Mouse (Mus musculus): Measurements from ENCODE around the gene Epha2. TPM values are rescaled to one million over a fixed set of nuclear protein-coding genes. Genes with fewer than 3 reads are reported as not detected.

Gene Epha2
- polyA plus RNA-seq, 1 experiment from 2014 or later = 1.4 TPM

DNA sequence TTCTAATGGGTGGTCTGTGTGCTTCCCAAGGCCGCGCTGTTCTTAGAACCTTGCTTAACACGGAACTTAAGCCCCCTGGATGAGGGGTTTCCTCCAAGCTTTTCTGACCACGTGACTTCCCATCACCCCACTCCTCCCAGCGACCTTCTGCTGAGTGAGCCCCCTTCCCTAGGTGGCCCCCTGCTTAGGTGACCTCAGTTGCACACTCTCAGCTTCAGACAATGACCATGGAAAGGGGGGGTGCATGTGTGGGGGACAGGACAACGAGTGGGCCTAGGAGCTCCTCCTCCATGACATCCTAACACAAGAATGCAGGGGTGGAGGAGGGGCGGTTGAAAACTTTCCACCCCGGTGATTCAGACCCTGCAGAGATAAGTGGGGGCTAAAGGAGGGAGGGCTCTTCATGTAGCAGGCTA, 9.2 kb downstream of the Epha2 start:
- no peak overlapping the region for H3K27ac ChIP-seq (replicated peaks)
- no peak overlapping the region for H3K4me2 ChIP-seq
- no peaks in the 10 kb centered on the region for H3K9me3 ChIP-seq
- H3K4me1 ChIP-seq (replicated peaks) = peaks cover 30% of the 10 kb centered on the region
- H3K36me3 ChIP-seq = no peaks in the 10 kb centered on the region
- 16% methylated on average over 8 of the region's 8 CpGs for WGBS
- H3K4me3 ChIP-seq = no peak overlapping the region
- H3K9ac ChIP-seq = no peak overlapping the region
- no peaks in the 10 kb centered on the region for H3K27me3 ChIP-seq
- ATAC-seq (ENCODE audit: low FRiP score, low read depth) = no peak

DNA sequence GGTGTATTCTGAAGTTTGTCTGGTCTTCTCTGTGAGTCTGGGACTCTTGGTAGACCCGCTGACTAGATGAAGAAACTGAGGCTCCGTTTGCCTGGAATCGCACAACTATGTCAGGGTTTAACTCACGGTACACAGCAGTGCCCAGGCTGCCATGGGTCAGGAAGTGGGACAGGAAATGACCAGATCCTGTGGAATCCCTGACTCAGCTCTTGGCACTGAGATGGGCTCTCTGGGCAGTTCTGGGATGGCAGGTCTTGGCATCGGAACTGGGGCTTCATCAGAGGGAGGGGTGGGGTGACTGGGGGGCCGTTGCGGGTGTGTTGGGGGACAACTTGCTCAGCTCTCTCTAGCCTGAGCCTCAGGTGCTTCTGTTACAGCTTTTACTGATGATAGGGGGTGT, 10.0 kb downstream of the Epha2 start:
- H3K4me3 ChIP-seq = no peak overlapping the region
- H3K4me1 ChIP-seq (replicated peaks) = peaks cover 29% of the 10 kb centered on the region
- H3K4me2 ChIP-seq = no peak overlapping the region
- H3K27me3 ChIP-seq = no peaks in the 10 kb centered on the region
- no peak for ATAC-seq (ENCODE audit: low FRiP score, low read depth)
- no peaks in the 10 kb centered on the region for H3K36me3 ChIP-seq
- no peak overlapping the region for H3K27ac ChIP-seq (replicated peaks)
- 77% methylated on average over 7 of the region's 7 CpGs for WGBS
- H3K9ac ChIP-seq = no peak overlapping the region
- H3K9me3 ChIP-seq = no peaks in the 10 kb centered on the region

GRCm38 (mm10) chr4:141311506-141311905, 10.5 kb downstream of the Epha2 start:
- Histone ChIP-seq H3K4me3 (no peak overlapping the region), H3K27ac (replicated peaks) (no peak overlapping the region), H3K9ac (no peak overlapping the region), H3K9me3 (no peaks in the 10 kb centered on the region), H3K4me2 (no peak overlapping the region), H3K27me3 (no peaks in the 10 kb centered on the region), H3K4me1 (replicated peaks) (peaks cover 24% of the 10 kb centered on the region), H3K36me3 (no peaks in the 10 kb centered on the region)
- ATAC-seq (ENCODE audit: low FRiP score, low read depth) = no peak
- 78% methylated on average over 6 of the region's 6 CpGs for WGBS

DNA sequence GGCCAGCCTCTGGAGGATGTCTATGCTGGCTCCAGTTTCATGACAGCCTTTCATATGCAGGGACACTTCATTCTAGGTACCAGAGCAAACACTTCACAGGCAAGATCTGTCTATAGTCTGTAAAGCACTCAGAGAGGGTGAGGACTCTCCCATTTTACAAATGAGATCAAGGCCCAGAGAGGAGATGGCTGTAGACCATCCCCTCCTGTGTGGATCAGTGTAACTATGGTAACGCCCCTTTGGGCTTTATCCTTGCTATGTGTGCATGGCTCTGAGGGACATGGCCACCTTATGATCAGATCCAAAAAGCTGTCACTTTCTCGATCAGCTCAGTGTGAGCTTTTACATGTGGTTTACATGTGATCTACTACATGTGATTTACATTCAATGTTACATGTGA, 10.9 kb downstream of the Epha2 start:
- H3K4me1 ChIP-seq (replicated peaks) = peaks cover 22% of the 10 kb centered on the region
- H3K9me3 ChIP-seq = no peaks in the 10 kb centered on the region
- H3K4me3 ChIP-seq = no peak overlapping the region
- H3K27ac ChIP-seq (replicated peaks) = no peak overlapping the region
- H3K9ac ChIP-seq = no peak overlapping the region
- ATAC-seq (ENCODE audit: low FRiP score, low read depth) = no peak
- no peak overlapping the region for H3K4me2 ChIP-seq
- H3K27me3 ChIP-seq = no peaks in the 10 kb centered on the region
- no peaks in the 10 kb centered on the region for H3K36me3 ChIP-seq
- WGBS = 77% methylated on average over 2 of the region's 2 CpGs

- H3K9me3 ChIP-seq = no peaks in the 10 kb centered on the region
- H3K27ac ChIP-seq (replicated peaks) = no peak overlapping the region
- no peak overlapping the region for H3K9ac ChIP-seq
- H3K4me1 ChIP-seq (replicated peaks) = peaks cover 22% of the 10 kb centered on the region
- no peak overlapping the region for H3K4me2 ChIP-seq
- H3K4me3 ChIP-seq = no peak overlapping the region
- H3K27me3 ChIP-seq = no peaks in the 10 kb centered on the region
- 85% methylated on average over 17 of the region's 17 CpGs for WGBS
- H3K36me3 ChIP-seq = no peaks in the 10 kb centered on the region
- ATAC-seq (ENCODE audit: low FRiP score, low read depth) = no peak
These were observed 11.6 kb downstream of the Epha2 start for GRCm38 (mm10) chr4:141312513-141313131.

DNA sequence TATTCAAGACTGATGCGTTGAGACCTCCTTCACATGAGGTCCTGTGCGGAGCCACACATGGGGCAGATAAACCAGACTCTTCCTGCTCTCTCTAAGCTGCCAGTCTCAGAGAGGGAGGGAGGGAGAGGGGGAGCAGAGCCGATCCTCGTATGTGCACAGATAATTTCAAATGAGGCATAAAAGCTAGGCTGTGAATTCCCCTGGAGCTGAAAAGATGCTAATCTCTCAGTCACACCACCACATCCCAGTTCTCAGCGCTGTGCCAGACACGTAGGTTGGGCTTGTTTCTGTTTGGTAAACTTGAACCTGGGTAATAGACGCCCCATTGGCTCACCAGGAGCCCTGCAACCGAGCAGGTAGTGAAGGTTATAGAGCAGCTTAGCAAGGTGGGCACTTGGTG, 12.4 kb downstream of the Epha2 start:
- ATAC-seq (ENCODE audit: low FRiP score, low read depth) = no peak
- H3K4me2 ChIP-seq = no peak overlapping the region
- no peaks in the 10 kb centered on the region for H3K9me3 ChIP-seq
- H3K27ac ChIP-seq (replicated peaks) = no peak overlapping the region
- H3K4me3 ChIP-seq = no peak overlapping the region
- no peaks in the 10 kb centered on the region for H3K36me3 ChIP-seq
- H3K9ac ChIP-seq = no peak overlapping the region
- no peaks in the 10 kb centered on the region for H3K27me3 ChIP-seq
- peaks cover 22% of the 10 kb centered on the region for H3K4me1 ChIP-seq (replicated peaks)
- 58% methylated on average over 8 of the region's 8 CpGs for WGBS

DNA sequence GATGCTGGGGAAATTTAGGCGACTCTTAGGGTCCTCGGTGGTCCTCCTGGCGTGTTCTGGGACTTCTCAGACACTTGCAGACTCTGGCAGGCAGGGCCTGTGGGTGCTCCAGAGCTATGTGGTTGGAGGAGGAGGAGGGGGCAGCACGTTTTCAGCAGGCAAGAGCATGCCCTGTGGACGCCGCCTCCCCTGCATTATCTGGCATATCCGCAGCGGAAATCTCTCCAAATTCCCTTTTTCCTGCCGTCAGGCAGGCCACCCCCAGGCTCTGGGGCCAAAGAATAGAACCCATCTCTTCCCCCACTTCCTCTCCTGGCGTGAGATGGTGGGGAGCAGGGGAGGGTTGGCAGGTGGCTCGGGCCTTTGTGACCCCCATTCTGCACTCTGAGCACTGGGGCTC, 12.9 kb downstream of the Epha2 start:
- no peak overlapping the region for H3K9ac ChIP-seq
- H3K4me1 ChIP-seq (replicated peaks) = peaks cover 22% of the 10 kb centered on the region
- no peaks in the 10 kb centered on the region for H3K9me3 ChIP-seq
- no peak for ATAC-seq (ENCODE audit: low FRiP score, low read depth)
- H3K27me3 ChIP-seq = no peaks in the 10 kb centered on the region
- no peak overlapping the region for H3K27ac ChIP-seq (replicated peaks)
- WGBS = 65% methylated on average over 11 of the region's 11 CpGs
- H3K4me2 ChIP-seq = no peak overlapping the region
- no peaks in the 10 kb centered on the region for H3K36me3 ChIP-seq
- no peak overlapping the region for H3K4me3 ChIP-seq

GRCm38 (mm10) chr4:141314745-141315144, 13.7 kb downstream of the Epha2 start:
- no peak overlapping the region for H3K4me2 ChIP-seq
- H3K9ac ChIP-seq = no peak overlapping the region
- no peak overlapping the region for H3K4me3 ChIP-seq
- H3K9me3 ChIP-seq = no peaks in the 10 kb centered on the region
- peaks cover 20% of the 10 kb centered on the region for H3K4me1 ChIP-seq (replicated peaks)
- WGBS = 85% methylated on average over 6 of the region's 6 CpGs
- H3K27me3 ChIP-seq = no peaks in the 10 kb centered on the region
- no peaks in the 10 kb centered on the region for H3K36me3 ChIP-seq
- ATAC-seq (ENCODE audit: low FRiP score, low read depth) = no peak
- H3K27ac ChIP-seq (replicated peaks) = no peak overlapping the region

GRCm38 (mm10) chr4:141316023-141316422, 15.0 kb downstream of the Epha2 start:
- no peak overlapping the region for H3K4me2 ChIP-seq
- no peak overlapping the region for H3K4me3 ChIP-seq
- WGBS = 78% methylated on average over 7 of the region's 7 CpGs
- no peak overlapping the region for H3K27ac ChIP-seq (replicated peaks)
- H3K9ac ChIP-seq = no peak overlapping the region
- no peak for ATAC-seq (ENCODE audit: low FRiP score, low read depth)
- peaks cover 9% of the 10 kb centered on the region for H3K4me1 ChIP-seq (replicated peaks)
- H3K27me3 ChIP-seq = no peaks in the 10 kb centered on the region
- no peaks in the 10 kb centered on the region for H3K9me3 ChIP-seq
- no peaks in the 10 kb centered on the region for H3K36me3 ChIP-seq

DNA sequence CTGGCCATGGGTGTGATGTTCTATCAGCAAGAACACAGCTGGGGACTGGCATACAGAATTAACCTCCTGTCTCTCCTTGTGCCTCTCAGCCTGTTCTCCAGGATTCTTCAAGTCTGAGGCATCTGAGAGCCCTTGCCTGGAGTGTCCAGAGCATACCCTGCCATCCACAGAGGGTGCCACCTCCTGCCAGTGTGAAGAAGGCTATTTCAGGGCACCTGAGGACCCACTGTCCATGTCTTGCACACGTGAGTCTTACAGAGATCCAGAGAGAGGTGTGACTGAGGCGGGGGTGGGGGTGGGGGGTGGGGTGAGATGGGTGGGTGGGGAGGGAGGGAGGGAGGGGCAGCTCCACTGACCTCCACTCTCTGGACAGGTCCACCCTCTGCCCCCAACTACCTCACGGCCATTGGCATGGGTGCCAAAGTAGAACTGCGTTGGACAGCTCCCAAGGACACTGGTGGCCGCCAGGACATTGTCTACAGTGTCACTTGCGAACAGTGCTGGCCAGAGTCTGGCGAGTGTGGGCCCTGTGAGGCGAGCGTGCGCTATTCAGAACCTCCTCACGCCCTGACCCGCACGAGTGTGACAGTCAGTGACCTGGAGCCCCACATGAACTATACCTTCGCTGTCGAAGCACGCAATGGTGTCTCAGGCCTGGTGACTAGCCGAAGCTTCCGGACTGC, 15.6 kb downstream of the Epha2 start:
- WGBS = 89% methylated on average over 18 of the region's 18 CpGs
- Histone ChIP-seq H3K9me3 (no peaks in the 10 kb centered on the region), H3K4me2 (no peak overlapping the region), H3K36me3 (no peaks in the 10 kb centered on the region), H3K27me3 (no peaks in the 10 kb centered on the region), H3K9ac (no peak overlapping the region), H3K27ac (replicated peaks) (no peak overlapping the region), H3K4me3 (no peak overlapping the region), H3K4me1 (replicated peaks) (peaks cover 3% of the 10 kb centered on the region)
- ATAC-seq (ENCODE audit: low FRiP score, low read depth) = no peak

- no peak overlapping the region for H3K27ac ChIP-seq (replicated peaks)
- 86% methylated on average over 7 of the region's 7 CpGs for WGBS
- H3K4me3 ChIP-seq = no peak overlapping the region
- H3K9ac ChIP-seq = no peak overlapping the region
- no peaks in the 10 kb centered on the region for H3K36me3 ChIP-seq
- H3K27me3 ChIP-seq = no peaks in the 10 kb centered on the region
- no peak overlapping the region for H3K4me2 ChIP-seq
- ATAC-seq (ENCODE audit: low FRiP score, low read depth) = no peak
- H3K4me1 ChIP-seq (replicated peaks) = no peaks in the 10 kb centered on the region
- no peaks in the 10 kb centered on the region for H3K9me3 ChIP-seq
These were observed 16.9 kb downstream of the Epha2 start for GRCm38 (mm10) chr4:141317914-141318313.

- 73% methylated on average over 11 of the region's 11 CpGs for WGBS
- H3K27ac ChIP-seq (replicated peaks) = no peak overlapping the region
- no peak overlapping the region for H3K4me3 ChIP-seq
- H3K4me1 ChIP-seq (replicated peaks) = no peaks in the 10 kb centered on the region
- no peaks in the 10 kb centered on the region for H3K36me3 ChIP-seq
- H3K9ac ChIP-seq = no peak overlapping the region
- H3K4me2 ChIP-seq = no peak overlapping the region
- H3K9me3 ChIP-seq = no peaks in the 10 kb centered on the region
- no peak for ATAC-seq (ENCODE audit: low FRiP score, low read depth)
- no peaks in the 10 kb centered on the region for H3K27me3 ChIP-seq
These were observed 21.5 kb downstream of the Epha2 start for GRCm38 (mm10) chr4:141322526-141322925.

GRCm38 (mm10) chr4:141324771-141325191, 23.7 kb downstream of the Epha2 start:
- Histone ChIP-seq H3K9ac (no peak overlapping the region), H3K9me3 (no peaks in the 10 kb centered on the region), H3K4me3 (no peak overlapping the region), H3K36me3 (no peaks in the 10 kb centered on the region), H3K27ac (replicated peaks) (no peak overlapping the region), H3K27me3 (no peaks in the 10 kb centered on the region), H3K4me2 (no peak overlapping the region), H3K4me1 (replicated peaks) (no peaks in the 10 kb centered on the region)
- WGBS = 85% methylated on average over 6 of the region's 6 CpGs
- no peak for ATAC-seq (ENCODE audit: low FRiP score, low read depth)
